Mouse (Mus musculus): Measurements from ENCODE around the gene Oprm1. TPM values are rescaled to one million over a fixed set of nuclear protein-coding genes. Genes with fewer than 3 reads are reported as not detected.

Gene Oprm1
- total RNA-seq, 1 experiment: not detected

DNA sequence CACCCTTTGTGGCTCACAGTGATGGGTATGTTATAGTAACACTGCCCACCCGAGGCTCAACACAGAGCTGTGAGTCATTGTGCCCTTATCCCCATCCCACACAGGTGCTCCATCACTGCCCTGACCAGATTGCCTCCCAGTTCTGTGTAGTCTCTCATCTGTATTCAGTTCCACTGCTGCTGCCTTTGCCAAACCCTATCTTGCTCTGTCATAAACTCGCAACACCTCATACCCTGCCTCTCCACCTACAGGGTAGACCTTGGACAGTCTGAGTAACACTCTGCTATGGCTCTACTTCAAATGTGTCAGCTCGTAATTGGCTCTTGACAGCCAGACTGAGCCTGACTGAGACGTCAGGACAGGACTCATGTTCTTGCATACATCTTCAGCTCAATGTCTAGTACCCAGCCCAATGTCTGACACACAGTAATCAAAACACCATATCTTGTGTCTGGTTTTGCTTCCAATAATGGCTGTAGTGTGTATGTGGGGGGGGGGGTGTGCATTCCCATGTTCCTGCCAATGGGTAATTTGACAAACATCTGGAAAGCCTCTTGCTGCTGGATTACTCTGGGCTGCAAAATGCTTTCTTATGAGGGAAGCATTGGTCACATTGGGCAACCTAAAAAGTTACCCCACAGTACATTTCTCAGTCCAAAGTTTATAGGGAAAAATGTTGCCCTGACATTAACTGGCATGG lies 229.2 kb downstream of the Oprm1 start:
- DNase-seq (ENCODE audit: low read depth, low spot score): no peak
- in situ Hi-C loops (cut with MboI; ENCODE audit: low sequenced_read_pairs in 2 of 2, unreplicated experiment in 2 of 2): no loop called here

GRCm38 (mm10) chr10:6988555-6988954 lies 230.2 kb downstream of the Oprm1 start:
- in situ Hi-C loops (cut with MboI; ENCODE audit: low sequenced_read_pairs in 2 of 2, unreplicated experiment in 2 of 2): no loop called here
- H3K27ac ChIP-seq (ENCODE audit: insufficient read depth, low read depth, low read length, poor library complexity, severe bottlenecking): no peak overlapping the region
- H3K9me3 ChIP-seq (ENCODE audit: control insufficient read depth, insufficient read depth, low read depth, low read length): no peaks in the 10 kb centered on the region
- H3K36me3 ChIP-seq (ENCODE audit: control insufficient read depth, insufficient read depth, low read length, poor library complexity, severe bottlenecking): no peaks in the 10 kb centered on the region
- TF ChIP-seq ZC3H11A (IDR thresholded peaks at IDR 0.05; ENCODE audit: borderline replicate concordance, low read depth, low read length): no peak
- no peaks in the 10 kb centered on the region for H3K4me1 ChIP-seq (ENCODE audit: control insufficient read depth in 2 of 2, insufficient read depth in 2 of 2, low read length in 2 of 2, poor library complexity in 1 of 2)
- H3K9ac ChIP-seq (ENCODE audit: insufficient read depth, low read depth, low read length, poor library complexity, severe bottlenecking): no peak overlapping the region
- DNase-seq (ENCODE audit: low read depth, low spot score): no peak
- no peak overlapping the region for H3K4me3 ChIP-seq (ENCODE audit: insufficient read depth in 1 of 2, low read depth in 1 of 2, low read length in 2 of 2, poor library complexity in 1 of 2, severe bottlenecking in 1 of 2)

More for the DNA sequence above, 229.2 kb downstream of the Oprm1 start:
- Histone ChIP-seq H3K27ac (ENCODE audit: insufficient read depth, low read depth, low read length, poor library complexity, severe bottlenecking) (no peak overlapping the region), H3K9ac (ENCODE audit: insufficient read depth, low read depth, low read length, poor library complexity, severe bottlenecking) (no peak overlapping the region), H3K4me1 (ENCODE audit: control insufficient read depth in 2 of 2, insufficient read depth in 2 of 2, low read length in 2 of 2, poor library complexity in 1 of 2) (no peaks in the 10 kb centered on the region), H3K4me3 (ENCODE audit: insufficient read depth in 1 of 2, low read depth in 1 of 2, low read length in 2 of 2, poor library complexity in 1 of 2, severe bottlenecking in 1 of 2) (no peak overlapping the region), H3K9me3 (ENCODE audit: control insufficient read depth, insufficient read depth, low read depth, low read length) (no peaks in the 10 kb centered on the region), H3K36me3 (ENCODE audit: control insufficient read depth, insufficient read depth, low read length, poor library complexity, severe bottlenecking) (no peaks in the 10 kb centered on the region)
- TF ChIP-seq HCFC1 (IDR thresholded peaks at IDR 0.05; ENCODE audit: borderline replicate concordance, insufficient read depth, low read length) (no peak), MAFK (IDR thresholded peaks at IDR 0.05; ENCODE audit: insufficient read depth, low read depth, low read length) (no peak), CHD2 (IDR thresholded peaks at IDR 0.05; ENCODE audit: low read depth, low read length) (no peak), ZC3H11A (IDR thresholded peaks at IDR 0.05; ENCODE audit: borderline replicate concordance, low read depth, low read length) (no peak), ZNF384 (IDR thresholded peaks at IDR 0.05; ENCODE audit: low read depth, low read length) (no peak)

- TF ChIP-seq MAFK (IDR thresholded peaks at IDR 0.05; ENCODE audit: insufficient read depth, low read depth, low read length) (no peak), ZNF384 (IDR thresholded peaks at IDR 0.05; ENCODE audit: low read depth, low read length) (no peak), HCFC1 (IDR thresholded peaks at IDR 0.05; ENCODE audit: borderline replicate concordance, insufficient read depth, low read length) (no peak), ZC3H11A (IDR thresholded peaks at IDR 0.05; ENCODE audit: borderline replicate concordance, low read depth, low read length) (no peak), CHD2 (IDR thresholded peaks at IDR 0.05; ENCODE audit: low read depth, low read length) (no peak)
- Histone ChIP-seq H3K9me3 (ENCODE audit: control insufficient read depth, insufficient read depth, low read depth, low read length) (no peaks in the 10 kb centered on the region), H3K27ac (ENCODE audit: insufficient read depth, low read depth, low read length, poor library complexity, severe bottlenecking) (no peak overlapping the region), H3K4me1 (ENCODE audit: control insufficient read depth in 2 of 2, insufficient read depth in 2 of 2, low read length in 2 of 2, poor library complexity in 1 of 2) (no peaks in the 10 kb centered on the region), H3K9ac (ENCODE audit: insufficient read depth, low read depth, low read length, poor library complexity, severe bottlenecking) (no peak overlapping the region), H3K36me3 (ENCODE audit: control insufficient read depth, insufficient read depth, low read length, poor library complexity, severe bottlenecking) (no peaks in the 10 kb centered on the region), H3K4me3 (ENCODE audit: insufficient read depth in 1 of 2, low read depth in 1 of 2, low read length in 2 of 2, poor library complexity in 1 of 2, severe bottlenecking in 1 of 2) (no peak overlapping the region)
- in situ Hi-C loops (cut with MboI; ENCODE audit: low sequenced_read_pairs in 2 of 2, unreplicated experiment in 2 of 2): no loop called here
- DNase-seq (ENCODE audit: low read depth, low spot score): no peak
These were observed 238.6 kb downstream of the Oprm1 start for GRCm38 (mm10) chr10:6996895-6997294.

DNA sequence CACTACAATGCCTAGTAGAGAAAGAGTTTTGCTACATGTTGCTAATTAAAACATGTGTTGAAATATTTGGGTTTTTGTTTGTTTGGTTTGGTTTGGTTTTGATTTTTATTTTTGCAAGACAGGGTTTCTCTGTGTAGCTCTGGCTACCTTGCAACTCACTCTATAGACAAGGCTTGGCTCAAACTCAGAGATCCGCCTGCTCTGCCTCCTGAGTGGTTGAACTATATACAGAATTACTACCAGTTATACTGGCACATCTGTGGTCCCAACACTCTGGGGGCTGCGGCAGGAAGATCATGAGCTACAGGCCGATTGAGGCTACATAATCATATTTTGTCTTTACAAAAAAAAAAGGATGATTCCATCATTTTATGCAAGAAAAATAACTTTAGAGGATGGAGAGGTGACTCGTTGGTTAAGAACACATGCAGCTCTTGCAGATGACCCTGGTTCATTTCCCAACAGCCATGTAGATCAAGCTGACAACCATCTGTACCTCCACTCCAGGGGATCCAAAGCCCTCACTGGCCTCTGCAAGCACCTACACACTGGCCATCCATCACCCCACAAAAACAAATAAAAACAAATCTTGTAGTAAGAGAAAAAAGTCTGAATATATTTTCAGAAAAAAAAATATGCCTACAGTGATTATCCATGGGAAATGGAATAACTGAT lies 240.4 kb downstream of the Oprm1 start:
- H3K36me3 ChIP-seq (ENCODE audit: control insufficient read depth, insufficient read depth, low read length, poor library complexity, severe bottlenecking): no peaks in the 10 kb centered on the region
- no peaks in the 10 kb centered on the region for H3K4me1 ChIP-seq (ENCODE audit: control insufficient read depth in 2 of 2, insufficient read depth in 2 of 2, low read length in 2 of 2, poor library complexity in 1 of 2)
- H3K4me3 ChIP-seq (ENCODE audit: insufficient read depth in 1 of 2, low read depth in 1 of 2, low read length in 2 of 2, poor library complexity in 1 of 2, severe bottlenecking in 1 of 2): no peak overlapping the region
- no peak overlapping the region for H3K27ac ChIP-seq (ENCODE audit: insufficient read depth, low read depth, low read length, poor library complexity, severe bottlenecking)
- in situ Hi-C loops (cut with MboI; ENCODE audit: low sequenced_read_pairs in 2 of 2, unreplicated experiment in 2 of 2): no loop called here
- no peak for DNase-seq (ENCODE audit: low read depth, low spot score)
- H3K9ac ChIP-seq (ENCODE audit: insufficient read depth, low read depth, low read length, poor library complexity, severe bottlenecking): no peak overlapping the region
- no peaks in the 10 kb centered on the region for H3K9me3 ChIP-seq (ENCODE audit: control insufficient read depth, insufficient read depth, low read depth, low read length)
- TF ChIP-seq ZC3H11A (IDR thresholded peaks at IDR 0.05; ENCODE audit: borderline replicate concordance, low read depth, low read length) (no peak), CHD2 (IDR thresholded peaks at IDR 0.05; ENCODE audit: low read depth, low read length) (no peak), HCFC1 (IDR thresholded peaks at IDR 0.05; ENCODE audit: borderline replicate concordance, insufficient read depth, low read length) (no peak), ZNF384 (IDR thresholded peaks at IDR 0.05; ENCODE audit: low read depth, low read length) (no peak), MAFK (IDR thresholded peaks at IDR 0.05; ENCODE audit: insufficient read depth, low read depth, low read length) (no peak)

All from ES-E14 (cell line).